Mouse (Mus musculus): ENCODE results near the gene Dpp9.

DNA sequence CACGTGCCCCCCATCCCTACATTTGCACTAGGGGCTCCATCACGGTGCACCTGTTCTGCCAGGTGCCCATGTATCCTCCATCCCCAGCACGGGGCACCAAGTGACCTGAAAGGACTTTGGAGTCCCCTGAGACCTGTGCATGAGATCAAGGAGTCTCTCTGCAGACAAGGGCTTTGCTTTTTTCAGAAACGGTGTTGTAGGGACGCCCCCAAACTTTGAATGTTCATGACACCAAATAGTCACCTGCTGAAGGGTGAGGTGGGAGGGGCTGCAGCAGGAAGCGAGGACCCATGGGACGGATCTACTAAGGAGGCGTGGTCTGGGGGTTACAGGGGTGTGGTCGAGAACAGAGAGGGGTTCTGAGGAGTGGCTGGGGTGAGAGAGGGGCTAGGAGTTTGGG lies 70.4 kb downstream of the Dpp9 start:
- TF ChIP-seq CTCF (conservative IDR thresholded peaks at IDR 0.05 in 1 of 2, IDR thresholded peaks at IDR 0.05 in 1 of 2; ENCODE audit: low read depth in 2 of 2, low read length in 2 of 2) (no peak), USF1 (IDR thresholded peaks at IDR 0.05; ENCODE audit: low read depth, low read length) (no peak), POLR2A (IDR thresholded peaks at IDR 0.05; ENCODE audit: low read depth, low read length) (no peak)
